Mouse (Mus musculus) embryonic facial prominence, embryonic 14.5 days (tissue): Measurements from ENCODE around the gene Cdc42bpa. TPM values are rescaled to one million over a fixed set of nuclear protein-coding genes. Genes with fewer than 3 reads are reported as not detected.

Experiments used
- ATAC-seq: fragments of 200-750 bp; cut with Nextera tagmentation; 2 replicates; pipeline ENCODE4 v1.8.0; 2017; ENCODE audit warnings: low read depth, moderate number of reproducible peaks, moderate TSS enrichment
- DNase-seq: peaks from one replicate; pipeline ENCODE4 v3.0.0-alpha.2; 2015; ENCODE audit warnings: low spot score
- H3K27ac ChIP-seq: fragments of 300-500 bp; sonication (generic); replicated peaks from 2 replicates; pipeline ENCODE4 v1.5.1; 2014; ENCODE audit warnings: low read depth, mild to moderate bottlenecking, low read length, moderate library complexity
- H3K27me3 ChIP-seq: fragments of 300-500 bp; sonication (generic); replicated peaks from 2 replicates; pipeline ENCODE4 v1.6.1; 2014; ENCODE audit warnings: low read length; ENCODE audit not compliant: control insufficient read depth, insufficient read depth
- H3K36me3 ChIP-seq: fragments of 300-500 bp; sonication (generic); 2 replicates; pipeline ENCODE4 v1.6.1; 2014; ENCODE audit warnings: low read length, mixed read lengths; ENCODE audit not compliant: control insufficient read depth, insufficient read depth
- H3K4me1 ChIP-seq: fragments of 300-500 bp; sonication (generic); 2 replicates; pipeline ENCODE4 v1.6.1; 2014; ENCODE audit warnings: antibody characterized with exemption, low read length; ENCODE audit not compliant: control insufficient read depth, insufficient read depth
- H3K4me2 ChIP-seq: fragments of 300-500 bp; sonication (generic); 2 replicates; pipeline ENCODE4 v1.6.1; 2014; ENCODE audit warnings: low read depth, mild to moderate bottlenecking, low read length, moderate library complexity, mixed read lengths
- H3K4me3 ChIP-seq: fragments of 300-500 bp; sonication (generic); 2 replicates; pipeline ENCODE4 v1.5.1; 2014; ENCODE audit warnings: low read depth, mild to moderate bottlenecking, low read length
- H3K9ac ChIP-seq: fragments of 300-500 bp; sonication (generic); 2 replicates; pipeline ENCODE4 v1.6.1; 2014; ENCODE audit warnings: low read depth, mild to moderate bottlenecking, low read length, moderate library complexity, mixed read lengths
- H3K9me3 ChIP-seq: fragments of 300-500 bp; sonication (generic); 2 replicates; pipeline ENCODE4 v1.6.1; 2016; ENCODE audit warnings: low read length; ENCODE audit not compliant: control insufficient read depth
- WGBS: fragments of 180-500 bp; shearing (Covaris S2); extraction: QIAGEN DNeasy Blood & Tissue Kit; methylation state at CpG from one replicate; pipeline ENCODE4 v1.1.7; 2014; 5-methylcytosine and 5-hydroxymethylcytosine counted together
- polyA plus RNA-seq: library from polyadenylated mRNA; unstranded; fragments of >200 nt; fragmentation: Nextera tagmentation; extraction: Ambion mirVana; gene quantifications from 2 replicates; pipeline ENCODE4 v1.2.1, GENCODE M21; 2014

The Cdc42bpa gene
- polyA plus RNA-seq, 1 experiment from 2014 or later: 16.3 TPM

DNA sequence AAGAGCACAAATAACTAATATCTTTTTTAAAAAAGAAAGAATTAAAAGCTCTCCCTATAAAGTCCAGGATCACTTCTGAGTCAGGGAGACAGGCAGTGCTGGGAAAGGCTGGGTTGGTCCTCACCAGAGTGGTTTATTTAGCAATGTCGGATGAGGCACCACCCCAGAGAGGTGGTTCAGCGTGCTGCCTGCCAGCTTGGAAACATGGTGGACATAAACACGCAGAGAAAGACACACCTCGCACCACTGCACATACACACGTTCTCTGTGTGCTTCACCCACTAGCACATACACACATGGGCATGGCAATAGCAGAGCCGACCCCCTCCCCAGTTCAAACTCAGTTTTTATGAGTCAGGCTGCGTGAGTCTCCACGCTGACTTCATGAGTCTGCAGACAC, 230.8 kb downstream of the Cdc42bpa start:
- Histone ChIP-seq H3K27me3 (no peaks in the 10 kb centered on the region), H3K9me3 (no peaks in the 10 kb centered on the region), H3K9ac (no peak overlapping the region), H3K4me2 (no peak overlapping the region), H3K36me3 (no peaks in the 10 kb centered on the region), H3K4me1 (peaks cover 8% of the 10 kb centered on the region; the same call in 1 of the 2 replicates), H3K27ac (no peak overlapping the region), H3K4me3 (no peak overlapping the region)
- 88% methylated on average over 8 of the region's 8 CpGs for WGBS
- ATAC-seq: no peak
- no peak for DNase-seq

DNA sequence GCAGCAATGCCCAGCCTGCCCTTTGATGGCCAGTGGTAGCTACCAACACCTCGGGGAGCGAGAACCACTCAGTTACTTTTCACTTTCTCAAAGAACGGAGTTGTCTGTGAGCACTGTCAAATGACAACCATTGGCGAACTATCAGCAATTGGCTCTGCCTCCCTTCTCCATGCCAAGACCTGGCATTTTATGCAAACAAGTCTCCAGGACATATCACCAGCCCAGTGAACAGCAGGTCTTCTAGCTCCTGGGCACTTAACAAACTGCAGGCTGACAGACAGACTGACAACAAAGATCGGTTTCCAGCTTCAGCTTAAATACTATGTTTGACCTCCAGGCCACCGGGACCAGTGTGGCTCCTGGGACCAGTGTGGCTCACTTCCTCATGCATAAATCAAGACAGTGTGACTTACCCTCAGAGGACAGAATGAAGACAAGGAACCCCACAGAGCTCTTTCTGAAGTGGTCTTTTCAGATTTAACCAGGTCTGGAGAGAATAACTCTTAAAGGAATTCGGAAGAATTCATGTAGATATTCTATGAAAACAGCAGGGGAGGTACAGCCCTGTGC, 231.5 kb downstream of the Cdc42bpa start:
- ATAC-seq: no peak
- no peak overlapping the region for H3K9ac ChIP-seq
- no peak overlapping the region for H3K4me2 ChIP-seq
- no peaks in the 10 kb centered on the region for H3K27me3 ChIP-seq
- no peak overlapping the region for H3K4me3 ChIP-seq
- no peak overlapping the region for H3K27ac ChIP-seq
- H3K4me1 ChIP-seq: peaks cover 8% of the 10 kb centered on the region; the same call in 1 of the 2 replicates
- 61% methylated on average over 7 of the region's 7 CpGs for WGBS
- H3K36me3 ChIP-seq: no peaks in the 10 kb centered on the region
- DNase-seq: no peak
- H3K9me3 ChIP-seq: no peaks in the 10 kb centered on the region

DNA sequence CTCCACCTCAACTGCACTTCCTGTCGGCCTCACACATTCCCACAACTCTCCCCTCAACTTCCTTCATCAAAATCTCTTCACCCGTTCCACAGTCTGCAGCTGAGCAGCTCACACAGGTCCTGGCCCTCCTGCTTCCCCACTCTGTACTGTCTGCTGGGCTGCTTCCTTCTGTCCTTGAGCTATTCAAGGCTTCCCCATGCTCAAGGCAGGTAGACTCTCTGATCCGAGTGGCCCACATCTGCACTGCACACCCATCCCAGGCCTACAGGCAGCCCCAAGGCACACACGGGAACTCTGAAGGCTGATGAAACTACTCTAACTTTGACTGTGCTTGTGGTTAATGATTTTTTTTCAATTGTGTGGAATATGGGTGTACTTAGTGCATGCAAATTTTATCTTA, 232.6 kb downstream of the Cdc42bpa start:
- Histone ChIP-seq H3K36me3 (no peaks in the 10 kb centered on the region), H3K9me3 (no peaks in the 10 kb centered on the region), H3K4me2 (no peak overlapping the region), H3K9ac (no peak overlapping the region), H3K27ac (no peak overlapping the region), H3K27me3 (no peaks in the 10 kb centered on the region), H3K4me1 (peaks cover 8% of the 10 kb centered on the region; the same call in 1 of the 2 replicates), H3K4me3 (no peak overlapping the region)
- ATAC-seq (no peak), DNase-seq (no peak)
- 52% methylated on average over 4 of the region's 4 CpGs for WGBS

DNA sequence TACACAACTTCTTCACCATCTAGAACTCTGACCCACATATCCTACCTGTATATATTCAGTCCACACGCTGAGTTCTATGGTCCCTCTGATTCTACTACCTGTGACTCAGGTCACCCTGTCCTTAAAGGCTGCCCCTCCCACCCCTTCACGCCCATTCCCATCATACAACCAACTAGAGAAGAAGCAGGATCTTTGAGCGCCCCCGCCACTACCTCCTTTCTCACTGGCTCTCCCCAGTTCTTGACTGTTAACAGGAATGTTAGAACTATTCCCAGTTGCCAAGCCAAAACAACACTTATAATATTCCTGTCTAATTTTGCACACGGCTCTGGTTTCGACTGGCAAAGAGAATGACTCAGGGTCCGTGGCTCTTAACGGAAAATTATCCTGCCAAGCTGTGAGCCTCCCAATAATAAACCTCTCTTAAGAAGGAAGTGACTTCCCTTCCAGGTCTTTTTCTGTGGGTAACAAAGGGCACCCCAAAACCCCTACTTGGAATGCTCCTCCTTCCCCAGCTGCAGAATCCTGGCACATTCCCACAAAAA, 233.2 kb downstream of the Cdc42bpa start:
- Histone ChIP-seq H3K9ac (no peak overlapping the region), H3K4me3 (no peak overlapping the region), H3K27ac (no peak overlapping the region), H3K4me1 (peaks cover 8% of the 10 kb centered on the region; the same call in 1 of the 2 replicates), H3K36me3 (no peaks in the 10 kb centered on the region), H3K4me2 (no peak overlapping the region), H3K9me3 (no peaks in the 10 kb centered on the region), H3K27me3 (no peaks in the 10 kb centered on the region)
- WGBS: 74% methylated on average over 8 of the region's 8 CpGs
- DNase-seq: no peak
- ATAC-seq: no peak

DNA sequence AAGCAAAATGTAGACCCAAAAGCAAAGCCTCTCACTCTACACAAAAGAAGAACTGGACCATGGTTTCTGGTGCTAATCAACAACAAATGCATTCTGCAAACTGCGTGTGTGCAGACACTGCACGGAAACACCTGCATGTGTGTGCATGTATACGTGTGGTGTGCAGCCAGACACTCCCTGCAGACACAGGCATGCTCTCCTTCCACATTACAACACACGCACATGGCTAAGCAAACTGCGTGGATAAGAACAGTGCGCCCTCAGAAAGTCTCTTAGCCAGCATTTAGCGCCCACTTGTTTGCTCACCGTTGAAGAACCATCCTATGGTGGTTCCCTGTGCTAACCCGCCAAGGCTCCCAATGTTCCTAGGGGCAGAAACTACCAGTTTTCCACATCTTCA, 233.8 kb downstream of the Cdc42bpa start:
- DNase-seq: no peak
- no peaks in the 10 kb centered on the region for H3K36me3 ChIP-seq
- H3K4me2 ChIP-seq: no peak overlapping the region
- no peak overlapping the region for H3K9ac ChIP-seq
- H3K4me1 ChIP-seq: peaks cover 8% of the 10 kb centered on the region; the same call in 1 of the 2 replicates
- H3K27me3 ChIP-seq: no peaks in the 10 kb centered on the region
- no peak overlapping the region for H3K4me3 ChIP-seq
- no peak overlapping the region for H3K27ac ChIP-seq
- no peak for ATAC-seq
- H3K9me3 ChIP-seq: no peaks in the 10 kb centered on the region
- 79% methylated on average over 9 of the region's 9 CpGs for WGBS

DNA sequence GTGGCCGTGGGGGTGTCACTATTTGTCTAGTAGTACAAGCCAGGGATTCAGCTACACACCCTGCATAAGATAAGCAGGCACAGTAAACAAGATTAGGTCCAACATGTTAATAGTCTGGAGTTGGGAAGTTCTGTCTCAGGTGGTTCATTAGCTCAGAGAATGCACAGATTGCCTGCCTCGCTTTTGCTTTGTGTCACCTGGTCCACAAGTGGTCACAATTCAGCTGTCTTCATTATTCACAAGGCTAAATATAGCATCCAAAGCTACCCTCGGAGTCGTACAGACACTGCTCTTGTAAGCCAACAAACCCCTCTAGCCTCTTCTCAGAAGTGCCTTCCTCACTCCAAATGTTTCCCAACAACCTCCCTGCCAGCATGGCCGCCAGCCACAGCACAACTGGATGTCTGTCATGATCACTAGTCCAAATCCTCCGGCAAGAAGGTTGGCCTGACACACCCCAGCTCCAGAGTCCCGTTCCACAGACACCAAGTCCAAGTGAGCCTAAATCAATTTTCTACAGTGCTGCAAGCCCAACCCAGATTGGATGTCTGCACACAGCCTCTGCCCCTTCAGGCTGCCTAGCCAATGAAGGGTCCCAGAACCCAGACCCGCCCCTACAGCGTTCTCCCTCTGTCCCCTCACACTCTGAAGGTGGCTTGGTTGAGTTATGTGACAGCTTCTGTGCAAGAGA, 234.7 kb downstream of the Cdc42bpa start:
- ATAC-seq: peak; percentile 53
- H3K27me3 ChIP-seq: no peaks in the 10 kb centered on the region
- peak; percentile 62 for DNase-seq
- no peaks in the 10 kb centered on the region for H3K36me3 ChIP-seq
- peak overlapping the region; percentile 98 for H3K4me2 ChIP-seq
- peaks cover 8% of the 10 kb centered on the region; the same call in 1 of the 2 replicates for H3K4me1 ChIP-seq
- H3K9ac ChIP-seq: peak overlapping the region; percentile 66
- H3K4me3 ChIP-seq: peak overlapping the region; percentile 72
- WGBS: 23% methylated on average over 9 of the region's 9 CpGs
- no peak overlapping the region for H3K27ac ChIP-seq
- no peaks in the 10 kb centered on the region for H3K9me3 ChIP-seq

DNA sequence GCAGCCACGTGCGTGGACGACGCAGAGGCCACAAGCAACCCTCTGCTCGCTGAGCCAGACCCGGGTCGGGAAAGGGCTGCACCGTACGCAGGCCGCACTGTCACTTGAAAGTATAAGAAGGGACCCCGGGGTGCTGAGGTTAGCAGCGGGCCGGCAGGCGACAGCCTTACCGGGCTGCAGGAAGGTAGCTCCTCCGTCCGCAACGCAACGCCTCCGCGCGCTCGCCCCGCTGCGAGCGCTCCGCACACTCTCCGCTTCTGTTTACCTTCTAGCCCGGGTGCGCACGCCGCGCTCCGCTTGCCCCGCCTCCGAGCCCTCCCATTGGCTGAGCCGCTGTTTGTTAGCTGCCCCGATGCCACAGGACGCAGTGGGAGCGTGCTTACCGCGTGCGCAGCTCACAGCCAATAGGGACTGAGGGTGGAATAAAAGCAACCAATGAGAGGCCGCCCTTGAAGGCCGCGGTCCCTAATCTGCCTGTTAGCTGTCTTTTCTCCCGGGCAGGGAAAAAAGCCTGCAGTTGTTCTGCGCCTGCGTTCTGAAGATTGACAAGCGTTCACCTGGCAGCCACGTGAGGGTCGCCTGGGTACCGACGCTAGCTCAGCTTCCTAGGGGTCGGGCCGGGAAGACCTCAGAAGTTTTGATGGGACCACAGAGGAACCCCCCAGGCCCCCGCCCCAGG, 235.6 kb downstream of the Cdc42bpa start:
- Histone ChIP-seq H3K9ac (peak overlapping the region; percentile 66), H3K27me3 (no peaks in the 10 kb centered on the region), H3K4me1 (peaks cover 8% of the 10 kb centered on the region; the same call in 1 of the 2 replicates), H3K9me3 (no peaks in the 10 kb centered on the region), H3K4me2 (peak overlapping the region; percentile 98), H3K4me3 (peak overlapping the region; percentile 72), H3K27ac (no peak overlapping the region), H3K36me3 (no peaks in the 10 kb centered on the region)
- DNase-seq (peak; percentile 99), ATAC-seq (peak; percentile 100)
- under 1% methylated on average over 52 of the region's 57 CpGs for WGBS

DNA sequence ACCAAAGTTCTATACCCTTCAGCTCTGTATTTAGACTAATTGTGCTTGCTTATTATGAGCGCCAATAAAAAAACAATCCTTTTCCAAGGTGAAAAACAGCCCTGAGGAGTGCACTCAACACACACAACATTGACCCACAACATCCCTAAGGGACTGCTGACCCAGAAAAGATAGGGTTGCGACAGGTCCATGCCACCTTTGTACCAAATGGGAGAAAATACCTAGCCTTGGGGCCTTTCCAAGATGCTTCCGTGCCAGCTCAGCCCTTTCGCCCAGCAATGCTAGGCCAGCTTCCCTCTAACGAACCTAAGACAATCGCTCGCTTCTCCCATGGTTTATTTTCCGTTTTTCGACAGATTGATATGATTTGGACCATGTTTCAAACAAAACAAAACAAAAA, 236.2 kb downstream of the Cdc42bpa start:
- no peaks in the 10 kb centered on the region for H3K27me3 ChIP-seq
- 96% methylated on average over 9 of the region's 9 CpGs for WGBS
- ATAC-seq (no peak), DNase-seq (no peak)
- H3K4me1 ChIP-seq: peaks cover 8% of the 10 kb centered on the region; the same call in 1 of the 2 replicates
- H3K4me3 ChIP-seq: peak overlapping the region; percentile 72; the same call in 1 of the 2 replicates
- no peak overlapping the region for H3K27ac ChIP-seq
- no peaks in the 10 kb centered on the region for H3K9me3 ChIP-seq
- H3K9ac ChIP-seq: no peak overlapping the region
- H3K4me2 ChIP-seq: peak overlapping the region; percentile 98
- no peaks in the 10 kb centered on the region for H3K36me3 ChIP-seq
